Mouse (Mus musculus): ENCODE results near the gene Gzmd. TPM values are rescaled to one million over a fixed set of nuclear protein-coding genes. Genes with fewer than 3 reads are reported as not detected.
A peak's percentile ranks its signal among the peaks of the same experiment; 100 is the strongest.
"Not testable (repeated sequence)": the region's sequence is repeated elsewhere in the genome, so short reads cannot be mapped to it uniquely, and the experiment has no call there.

Gene Gzmd
- total RNA-seq (2014; rRNA removed), result not detected in 2 replicates
- not detected in 2 replicates for polyA plus RNA-seq (2015; fragmentation: Nextera tagmentation; extraction: Ambion mirVana)

DNA sequence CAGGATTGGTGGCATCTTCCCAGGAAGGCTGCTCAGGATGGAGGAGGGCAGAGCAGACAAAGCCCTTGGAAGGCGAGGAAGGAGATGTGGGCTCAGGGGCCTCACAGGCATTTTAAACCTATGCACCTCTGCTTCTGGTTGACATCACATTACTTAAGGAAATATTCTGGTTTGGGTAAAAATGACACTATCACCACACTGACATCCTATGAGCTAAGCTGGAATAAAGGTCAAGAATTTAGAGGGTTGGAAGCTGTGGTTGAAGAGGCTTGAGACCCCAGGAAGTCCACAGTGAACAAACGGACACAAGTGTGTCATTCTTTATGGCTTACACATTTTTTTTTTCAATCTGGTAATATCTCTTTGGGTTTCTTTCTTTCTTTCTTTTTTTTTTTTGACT is at the start of gene Gzmd:
Gene Gzmd (minus strand): TSS at position 101 of the 400 bp plus-strand sequence.
- H3K4me2 ChIP-seq (ENCODE audit: low read depth); H3K9ac ChIP-seq; H3K4me1 ChIP-seq (ENCODE audit: insufficient read depth); H3K4me3 ChIP-seq (ENCODE audit: low read depth, low read length); H3K9me3 ChIP-seq (ENCODE audit: low read length); H3K36me3 ChIP-seq (ENCODE audit: insufficient read depth); H3K27me3 ChIP-seq (ENCODE audit: insufficient read depth, low read length); H3K27ac ChIP-seq (ENCODE audit: low read depth, low read length); ATAC-seq; DNase-seq: not testable (repeated sequence)
- WGBS, result 87% methylated on average over 2 of the region's 2 CpGs

DNA sequence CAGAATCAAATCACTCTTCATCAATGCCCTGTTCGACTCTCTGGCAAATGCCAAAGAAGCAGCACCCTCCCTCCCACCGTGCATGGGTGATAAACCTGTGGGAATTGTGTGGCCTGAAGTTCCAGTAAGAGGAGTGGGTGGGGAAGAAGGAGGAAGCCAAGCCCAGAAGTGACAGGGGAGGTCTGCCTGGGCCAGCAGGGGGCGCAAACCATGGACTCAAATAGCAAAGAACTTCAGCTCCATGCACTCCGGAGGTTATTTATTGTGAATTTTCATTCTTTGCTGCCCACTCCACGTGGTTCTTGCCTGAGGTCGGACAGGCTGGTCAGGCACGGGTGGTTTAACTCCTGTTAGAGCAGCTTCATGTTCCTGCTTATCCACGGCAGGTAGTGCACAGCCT is 45.2 kb upstream of the Gzmd start:
- 28% methylated on average over 8 of the region's 8 CpGs for WGBS
- not testable (repeated sequence) for ATAC-seq
- TF ChIP-seq CTCF (IDR thresholded peaks at IDR 0.05; ENCODE audit: low read depth), result peak; percentile 57

DNA sequence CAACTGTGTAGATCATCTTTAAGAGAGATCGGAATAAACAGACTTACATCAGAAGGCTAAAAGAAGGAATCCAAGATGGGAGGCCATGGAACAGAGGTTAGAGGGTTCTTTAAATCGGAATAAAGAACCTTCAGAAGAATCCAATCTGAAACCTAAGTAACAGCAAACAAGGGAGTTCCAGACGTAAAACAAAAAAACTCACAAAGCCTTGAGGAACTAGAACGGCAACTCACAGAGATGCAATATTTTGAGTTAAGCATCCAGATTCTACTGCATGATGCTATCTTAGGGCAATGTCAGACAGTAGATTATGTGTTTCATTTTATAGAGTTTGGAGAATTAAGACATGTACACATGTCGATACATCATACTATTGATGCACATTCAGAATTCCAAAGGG is 42.1 kb upstream of the Gzmd start, which contains the start of gene Gzmn:
Gene Gzmn (minus strand): TSS at position 101 of the 400 bp plus-strand sequence.
- Histone ChIP-seq H3K27ac (ENCODE audit: low read depth, low read length) (no peak within 1 kb of the TSS), H3K4me3 (ENCODE audit: low read depth, low read length) (no peak within 1 kb of the TSS), H3K27me3 (ENCODE audit: insufficient read depth, low read length) (no peaks in the 10 kb centered on the region), H3K9me3 (ENCODE audit: low read length) (no peaks in the 10 kb centered on the region), H3K4me2 (ENCODE audit: low read depth) (no peak within 1 kb of the TSS), H3K4me1 (ENCODE audit: insufficient read depth) (no peaks in the 10 kb centered on the region), H3K9ac (no peak within 1 kb of the TSS), H3K36me3 (ENCODE audit: insufficient read depth) (no peaks in the 10 kb centered on the region)
- DNase-seq (no peak), ATAC-seq (no peak)
- 91% methylated on average over 5 of the region's 5 CpGs for WGBS
- no peak for TF ChIP-seq CTCF (IDR thresholded peaks at IDR 0.05; ENCODE audit: low read depth)

More for the DNA sequence above, 45.2 kb upstream of the Gzmd start:
- H3K27ac ChIP-seq (ENCODE audit: low read depth, low read length); H3K4me3 ChIP-seq (ENCODE audit: low read depth, low read length); H3K4me1 ChIP-seq (ENCODE audit: insufficient read depth); H3K36me3 ChIP-seq (ENCODE audit: insufficient read depth); H3K27me3 ChIP-seq (ENCODE audit: insufficient read depth, low read length); H3K4me2 ChIP-seq (ENCODE audit: low read depth); H3K9me3 ChIP-seq (ENCODE audit: low read length); H3K9ac ChIP-seq: not testable (repeated sequence)
- peak; percentile 10 for DNase-seq

DNA sequence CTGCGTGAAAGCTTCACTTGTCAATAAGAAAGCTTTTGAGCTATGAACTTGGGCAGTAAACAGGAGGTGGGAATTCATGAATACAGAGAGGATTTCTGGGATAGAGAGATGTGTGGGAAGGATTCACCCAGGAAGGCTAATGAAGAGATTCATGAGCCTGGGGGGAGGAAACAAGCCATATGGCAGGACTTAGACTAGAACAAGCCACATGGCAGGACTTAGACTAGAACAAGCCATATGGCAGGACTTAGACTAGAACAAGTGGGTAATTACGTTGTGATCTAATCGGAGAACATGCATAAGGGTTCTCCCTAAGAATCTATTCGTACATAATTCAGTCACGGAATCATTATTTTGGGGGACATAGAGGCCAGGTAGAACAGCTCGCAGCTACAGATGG is 41.0 kb upstream of the Gzmd start:
- ATAC-seq (no peak), DNase-seq (no peak)
- H3K4me3 ChIP-seq (ENCODE audit: low read depth, low read length), result no peak overlapping the region
- H3K4me1 ChIP-seq (ENCODE audit: insufficient read depth), result no peaks in the 10 kb centered on the region
- 85% methylated on average over 6 of the region's 6 CpGs for WGBS
- H3K9me3 ChIP-seq (ENCODE audit: low read length), result no peaks in the 10 kb centered on the region
- H3K4me2 ChIP-seq (ENCODE audit: low read depth), result no peak overlapping the region
- H3K36me3 ChIP-seq (ENCODE audit: insufficient read depth), result no peaks in the 10 kb centered on the region
- H3K27me3 ChIP-seq (ENCODE audit: insufficient read depth, low read length), result no peaks in the 10 kb centered on the region
- H3K9ac ChIP-seq, result no peak overlapping the region
- TF ChIP-seq CTCF (IDR thresholded peaks at IDR 0.05; ENCODE audit: low read depth), result no peak
- no peak overlapping the region for H3K27ac ChIP-seq (ENCODE audit: low read depth, low read length)

DNA sequence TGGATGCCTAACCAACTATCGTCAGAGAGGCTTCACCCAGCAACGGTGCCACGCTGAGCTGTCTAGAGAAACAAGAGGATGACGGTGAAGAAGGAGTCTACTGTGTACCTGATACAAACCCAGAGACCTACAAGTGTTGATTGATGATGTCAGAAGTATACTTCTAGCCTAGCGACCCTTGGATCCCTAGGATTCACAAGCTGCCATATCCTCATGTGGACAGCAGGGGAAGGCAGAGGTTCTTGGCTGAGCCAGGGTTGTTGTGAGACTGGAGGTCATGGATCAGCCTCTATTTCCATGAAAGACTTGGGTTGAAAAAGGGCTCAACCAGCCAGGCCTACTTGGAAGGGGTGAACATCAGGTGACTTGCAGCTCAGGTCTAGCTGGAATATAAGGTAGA is 40.3 kb upstream of the Gzmd start:
- H3K27ac ChIP-seq (ENCODE audit: low read depth, low read length), result no peak overlapping the region
- H3K4me2 ChIP-seq (ENCODE audit: low read depth), result no peak overlapping the region
- no peaks in the 10 kb centered on the region for H3K36me3 ChIP-seq (ENCODE audit: insufficient read depth)
- no peak for TF ChIP-seq CTCF (IDR thresholded peaks at IDR 0.05; ENCODE audit: low read depth)
- H3K9me3 ChIP-seq (ENCODE audit: low read length), result no peaks in the 10 kb centered on the region
- no peaks in the 10 kb centered on the region for H3K27me3 ChIP-seq (ENCODE audit: insufficient read depth, low read length)
- 93% methylated on average over 5 of the region's 5 CpGs for WGBS
- no peak overlapping the region for H3K9ac ChIP-seq
- no peak overlapping the region for H3K4me3 ChIP-seq (ENCODE audit: low read depth, low read length)
- DNase-seq (no peak), ATAC-seq (no peak)
- H3K4me1 ChIP-seq (ENCODE audit: insufficient read depth), result no peaks in the 10 kb centered on the region

DNA sequence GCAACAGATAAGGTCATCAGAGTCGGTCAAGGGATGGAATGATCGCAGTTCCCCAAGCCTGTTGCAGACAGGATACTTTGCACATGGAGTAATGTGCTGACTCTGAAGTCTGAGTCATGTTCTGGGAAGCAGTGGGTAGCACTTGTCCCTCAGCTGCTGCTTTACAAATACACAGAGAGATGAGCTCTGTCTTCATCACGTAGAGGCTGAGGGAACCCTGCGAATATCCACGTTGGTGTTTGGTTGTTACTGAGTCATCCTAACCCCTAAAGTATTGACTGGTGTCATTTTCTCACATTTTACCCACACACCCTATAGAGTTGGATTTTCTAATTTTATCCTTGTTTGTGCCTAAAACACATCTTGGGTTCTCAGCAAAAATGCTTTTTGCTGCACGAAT is 35.6 kb upstream of the Gzmd start:
- no peak for TF ChIP-seq CTCF (IDR thresholded peaks at IDR 0.05; ENCODE audit: low read depth)
- no peak overlapping the region for H3K27ac ChIP-seq (ENCODE audit: low read depth, low read length)
- WGBS, result 88% methylated on average over 6 of the region's 6 CpGs
- no peak for DNase-seq
- H3K4me3 ChIP-seq (ENCODE audit: low read depth, low read length), result no peak overlapping the region
- H3K36me3 ChIP-seq (ENCODE audit: insufficient read depth), result no peaks in the 10 kb centered on the region
- no peaks in the 10 kb centered on the region for H3K27me3 ChIP-seq (ENCODE audit: insufficient read depth, low read length)
- no peak overlapping the region for H3K4me2 ChIP-seq (ENCODE audit: low read depth)
- no peak overlapping the region for H3K9ac ChIP-seq
- no peaks in the 10 kb centered on the region for H3K4me1 ChIP-seq (ENCODE audit: insufficient read depth)
- no peak for ATAC-seq
- no peaks in the 10 kb centered on the region for H3K9me3 ChIP-seq (ENCODE audit: low read length)

DNA sequence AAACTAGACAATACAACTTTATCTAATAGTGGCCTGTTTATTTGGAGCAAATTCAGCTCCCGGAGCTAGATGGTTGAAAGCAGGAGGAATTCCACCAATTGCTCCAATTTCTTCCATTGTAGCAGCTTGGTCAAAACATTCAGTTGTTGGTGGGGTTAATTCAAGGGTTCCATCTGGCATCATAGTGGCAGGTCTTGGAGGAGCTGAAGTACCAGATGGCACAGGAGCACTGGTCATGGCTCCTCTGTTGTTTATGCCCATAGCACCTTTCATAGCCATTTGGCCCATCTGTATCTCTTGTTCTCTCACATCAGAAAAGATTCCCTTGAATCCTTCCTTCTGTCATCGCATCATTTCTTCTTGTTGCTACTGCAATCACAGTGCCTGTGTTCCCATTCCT is 29.7 kb upstream of the Gzmd start:
- Histone ChIP-seq H3K27ac (ENCODE audit: low read depth, low read length) (no peak overlapping the region), H3K4me3 (ENCODE audit: low read depth, low read length) (no peak overlapping the region), H3K9ac (no peak overlapping the region), H3K9me3 (ENCODE audit: low read length) (no peaks in the 10 kb centered on the region), H3K27me3 (ENCODE audit: insufficient read depth, low read length) (no peaks in the 10 kb centered on the region), H3K4me1 (ENCODE audit: insufficient read depth) (no peaks in the 10 kb centered on the region), H3K36me3 (ENCODE audit: insufficient read depth) (no peaks in the 10 kb centered on the region), H3K4me2 (ENCODE audit: low read depth) (no peak overlapping the region)
- 79% methylated on average over 2 of the region's 2 CpGs for WGBS
- no peak for TF ChIP-seq CTCF (IDR thresholded peaks at IDR 0.05; ENCODE audit: low read depth)
- no peak for DNase-seq
- no peak for ATAC-seq

DNA sequence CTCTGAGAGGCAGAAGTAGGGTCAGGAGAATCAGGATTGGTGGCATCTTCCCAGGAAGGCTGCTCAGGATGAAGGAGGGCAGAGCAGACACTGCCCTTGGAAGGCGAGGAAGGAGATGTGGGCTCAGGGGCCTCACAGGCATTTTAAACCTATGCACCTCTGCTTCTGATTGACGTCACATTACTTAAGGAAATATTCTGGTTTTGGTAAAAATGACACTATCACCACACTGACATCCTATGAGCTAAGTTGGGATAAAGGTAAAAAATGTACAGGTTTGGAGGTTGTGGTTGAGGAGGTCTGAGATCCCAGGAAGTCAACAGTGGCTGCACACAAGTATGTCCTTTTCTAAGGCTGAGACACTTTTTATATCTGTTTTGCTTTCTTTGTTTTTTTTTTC is 27.1 kb upstream of the Gzmd start, which contains the start of gene Gzmg:
Gene Gzmg (minus strand): TSS at position 101 of the 400 bp plus-strand sequence.
- WGBS, result 77% methylated on average over 2 of the region's 2 CpGs

More for the DNA sequence above, 27.1 kb upstream of the Gzmd start, which contains the start of gene Gzmg:
- H3K4me3 ChIP-seq (ENCODE audit: low read depth, low read length); DNase-seq; H3K9ac ChIP-seq; H3K4me2 ChIP-seq (ENCODE audit: low read depth); H3K27ac ChIP-seq (ENCODE audit: low read depth, low read length); H3K9me3 ChIP-seq (ENCODE audit: low read length); ATAC-seq; H3K4me1 ChIP-seq (ENCODE audit: insufficient read depth); H3K27me3 ChIP-seq (ENCODE audit: insufficient read depth, low read length); H3K36me3 ChIP-seq (ENCODE audit: insufficient read depth): not testable (repeated sequence)
